Comparison of ENCODE assay signal across 21 mouse cellular contexts in the genomic region with DNA sequence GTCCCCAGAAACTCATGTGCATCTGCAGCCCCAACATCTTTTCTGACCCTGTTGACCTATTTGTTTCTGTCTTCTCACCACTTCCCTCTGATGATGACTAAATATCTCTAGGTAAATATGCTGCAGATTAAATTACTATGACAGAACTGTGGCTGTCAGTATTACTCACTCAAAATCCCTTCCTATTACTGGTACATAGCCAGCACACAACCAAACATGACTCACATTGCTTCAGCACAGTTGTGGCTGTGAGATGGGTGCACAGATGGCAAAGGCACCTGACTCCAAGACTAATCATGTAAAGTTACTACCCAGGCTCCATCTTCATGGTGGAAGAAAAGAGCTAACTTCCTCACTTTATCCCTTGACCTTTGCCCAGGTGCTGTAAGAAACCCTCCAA. TPM values are rescaled to one million over a fixed set of nuclear protein-coding genes. Genes with fewer than 3 reads are reported as not detected.
"Had no signal": no experiment of that assay in that cellular context is flagged by ENCODE, and none has a peak within 500 bp of the region (broad histone marks: within the 10 kb centered on the region; RNA-seq: fewer than 3 reads in every experiment).

No protein-coding gene starts in this region.

- H3K9ac ChIP-seq: limb, embryonic 13.5 days; liver, embryonic 14.5 days; midbrain, embryonic 13.5 days; neural tube, embryonic 13.5 days had no signal

- H3K27me3 ChIP-seq: limb, embryonic 13.5 days; midbrain, embryonic 13.5 days; neural tube, embryonic 13.5 days had no signal

- H3K4me3 ChIP-seq: limb, embryonic 13.5 days; midbrain, embryonic 13.5 days; neural tube, embryonic 13.5 days had no signal

- H3K27ac ChIP-seq: kidney, postnatal 0 days; limb, embryonic 13.5 days; liver, embryonic 14.5 days; midbrain, embryonic 13.5 days; neural tube, embryonic 13.5 days had no signal

- H3K4me2 ChIP-seq: limb, embryonic 13.5 days; midbrain, embryonic 13.5 days; neural tube, embryonic 13.5 days had no signal

- H3K36me3 ChIP-seq: limb, embryonic 13.5 days; midbrain, embryonic 13.5 days; neural tube, embryonic 13.5 days had no signal

- H3K9me3 ChIP-seq: limb, embryonic 13.5 days; midbrain, embryonic 13.5 days; neural tube, embryonic 13.5 days had no signal

- H3K4me1 ChIP-seq: limb, embryonic 13.5 days; midbrain, embryonic 13.5 days; neural tube, embryonic 13.5 days had no signal

- DNase-seq: kidney, adult 8-10 months; kidney, postnatal 36 days; left cerebral cortex, postnatal 4 days; lung, adult 2 months; lung, postnatal 36 days; right cerebral cortex, postnatal 4 days; spleen, adult 18-20 months; thymus, adult 18-20 months; thymus, postnatal 14 days had no signal

- ATAC-seq: inflammation-experienced regulatory T-cells, adult 6 months; intestine, postnatal 0 days; lung, postnatal 0 days; midbrain, embryonic 13.5 days had no signal

RNA-seq across cellular contexts. Expression of a gene that starts 50.5 kb away (rescaled TPM):
- total RNA-seq: left cerebral cortex, postnatal 4 days; liver, adult 2 months; megakaryocyte progenitor cell, adult 5-6 weeks; midbrain, postnatal 0 days had no signal
- polyA plus RNA-seq: inflammation-experienced regulatory T-cells, adult 6 months; intestine, postnatal 0 days; kidney, postnatal 0 days; limb, embryonic 13.5 days; liver, adult 2 months; liver, embryonic 14.5 days; lung, adult 2 months; lung, postnatal 0 days; midbrain, embryonic 13.5 days; midbrain, postnatal 0 days; neural tube, embryonic 13.5 days; stomach, embryonic 14.5 days had no signal
